Mouse (Mus musculus): ENCODE results near the gene S100a13. TPM values are rescaled to one million over a fixed set of nuclear protein-coding genes. Genes with fewer than 3 reads are reported as not detected.

The S100a13 gene
- total RNA-seq, 4 experiments from 2014 or later: 25.0 to 34.8 (median 27.8) TPM

DNA sequence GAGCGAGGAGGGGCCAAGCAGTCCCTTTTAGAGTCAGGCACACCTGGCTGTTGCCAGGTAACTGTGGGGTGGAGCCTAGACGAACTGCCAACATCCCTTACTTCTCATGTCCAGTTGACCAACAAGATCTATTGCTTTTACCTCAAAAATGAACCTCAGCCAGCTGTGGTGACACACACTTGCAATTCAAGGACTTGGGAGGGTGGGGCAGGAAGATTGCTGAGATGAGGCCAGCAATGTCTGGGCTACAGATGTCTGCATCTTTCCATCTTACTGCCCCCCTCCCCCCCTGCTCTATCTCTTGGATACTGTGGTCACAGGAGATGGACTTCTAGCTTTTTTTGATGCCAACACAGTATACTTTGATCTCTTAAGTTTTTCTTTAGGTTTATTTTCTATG, 38.0 kb downstream of the S100a13 start:
- no peak for DNase-seq (ENCODE audit: low spot score)

- peak; percentile 45 for DNase-seq (ENCODE audit: low spot score)
Measured at GRCm38 (mm10) chr3:90555954-90556353, 41.7 kb downstream of the S100a13 start.

GRCm38 (mm10) chr3:90560008-90560628, 45.9 kb downstream of the S100a13 start, which contains the start of gene S100a3:
S100a3 (plus strand) TSS chr3:90560578.
- no peak for DNase-seq (ENCODE audit: low spot score)

Other genes with a start within 250 kb of the S100a13 start
- 10 to 100 TPM; 38.0 to 39.3 (median 38.7) TPM for gene Dennd4b, start 249.2 kb upstream of the S100a13 start, total RNA-seq (2022)
- 10 to 100 TPM; 41.4 to 51.4 (median 46.0) TPM for gene Gatad2b, start 221.3 kb upstream of the S100a13 start, total RNA-seq (2022)
- under 1 TPM; 0.57 to 0.76 (median 0.67) TPM for gene Slc27a3, start 124.5 kb upstream of the S100a13 start, total RNA-seq (2022)
- 10 to 100 TPM; 22.9 to 28.1 (median 24.4) TPM for gene Ints3, start 80.8 kb upstream of the S100a13 start, total RNA-seq (2022)
- gene Npr1, start 48.6 kb upstream of the S100a13 start, total RNA-seq (2022): 10 to 100 TPM; 15.1 to 17.3 (median 16.7) TPM
- 10 to 100 TPM; 27.6 to 30.5 (median 28.8) TPM for gene Ilf2, start 38.3 kb upstream of the S100a13 start, total RNA-seq (2022)
- 10 to 100 TPM; 69.7 to 77.6 (median 75.4) TPM for gene Snapin, start 23.4 kb upstream of the S100a13 start, total RNA-seq (2022)
- gene Chtop, start 4.9 kb upstream of the S100a13 start, total RNA-seq (2022): 100 to 1,000 TPM in 1 of 4 experiments, 10 to 100 TPM in 3; 93.2 to 105 (median 94.2) TPM
- gene S100a1, start within 50 bp of the S100a13 start, total RNA-seq (2022): 1,000 to 10,000 TPM; 1,071 to 1,219 (median 1,134) TPM
- gene S100a14, start 12.4 kb downstream of the S100a13 start, total RNA-seq (2022): under 1 TPM in 3 of 4 experiments, not detected in 1; 0.35 to 0.55 (median 0.37) TPM
- gene S100a16, start 22.8 kb downstream of the S100a13 start, total RNA-seq (2022): 10 to 100 TPM; 59.8 to 77.4 (median 72.4) TPM
- not detected for gene S100a3, start 46.1 kb downstream of the S100a13 start, total RNA-seq (2022)
- not detected for gene S100a2, start 75.8 kb downstream of the S100a13 start, total RNA-seq (2022)
- gene Gm42674, start 87.5 kb downstream of the S100a13 start, total RNA-seq (2022): not detected
- 10 to 100 TPM in 2 of 4 experiments, 1 to 10 TPM in 2; 5.9 to 16.2 (median 9.5) TPM for gene S100a4, start 89.3 kb downstream of the S100a13 start, total RNA-seq (2022)
- gene S100a5, start 94.1 kb downstream of the S100a13 start, total RNA-seq (2022): not detected
- gene S100a6, start 98.4 kb downstream of the S100a13 start, total RNA-seq (2022): 10 to 100 TPM; 54.7 to 77.4 (median 69.0) TPM
- under 1 TPM in 1 of 4 experiments, not detected in 3; 0.29 TPM for gene S100a7a, start 139.6 kb downstream of the S100a13 start, total RNA-seq (2022)
- gene S100a8, start 154.5 kb downstream of the S100a13 start, total RNA-seq (2022): 1 to 10 TPM in 3 of 4 experiments, under 1 TPM in 1; 0.97 to 7.2 (median 2.7) TPM
- 10 to 100 TPM in 1 of 4 experiments, 1 to 10 TPM in 3; 1.2 to 11.8 (median 2.5) TPM for gene S100a9, start 181.3 kb downstream of the S100a13 start, total RNA-seq (2022)
- not detected for gene Pglyrp4, start 212.5 kb downstream of the S100a13 start, total RNA-seq (2022)

All from heart, adult 8-10 months (tissue).